Comparison of ENCODE assay signal across 8 mouse cellular contexts in the genomic region with DNA sequence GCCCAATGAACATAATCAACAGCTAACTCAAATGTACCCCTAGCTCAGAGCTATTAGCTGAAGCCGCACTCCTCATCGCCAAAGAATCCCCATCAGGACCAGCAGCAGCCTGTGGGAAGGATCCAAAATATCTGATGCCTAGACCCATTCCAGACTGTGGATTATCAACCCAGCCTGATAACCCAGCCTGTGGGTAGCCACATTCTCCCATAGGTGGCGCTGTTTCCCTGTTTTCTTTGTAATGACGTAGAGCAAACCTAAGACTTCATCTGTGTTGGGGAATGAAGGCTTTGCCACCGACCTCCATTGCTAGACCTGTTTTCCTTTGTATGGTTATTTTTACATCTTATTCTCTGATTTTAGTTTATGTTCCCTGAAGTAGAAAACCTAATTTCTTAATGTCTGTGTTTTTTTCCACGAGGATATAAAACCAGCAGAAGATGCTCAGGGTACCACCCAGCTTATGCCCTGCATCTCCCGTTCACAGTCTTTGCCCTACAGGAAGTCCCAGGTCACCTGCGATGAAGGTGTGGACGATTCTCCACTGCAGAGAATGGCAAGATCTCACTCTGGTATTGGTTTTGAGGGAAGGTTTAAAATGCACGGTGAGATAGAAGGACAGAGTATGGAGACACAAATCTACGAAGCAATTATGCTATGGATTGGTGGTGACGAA. TPM values are rescaled to one million over a fixed set of nuclear protein-coding genes. Genes with fewer than 3 reads are reported as not detected.
DNase-seq lines count a peak whose midpoint lies in the region; ATAC-seq lines count a peak whose summit lies in the region.

No protein-coding gene starts in this region.

- 39% methylated on average over 12 of the region's 12 CpGs for WGBS in forebrain, embryonic 12.5 days
- 36% methylated on average over 12 of the region's 12 CpGs for WGBS in hindbrain, embryonic 15.5 days
- WGBS in midbrain, embryonic 12.5 days: 38% methylated on average over 12 of the region's 12 CpGs

- H3K4me1 ChIP-seq in forebrain, embryonic 12.5 days: no peaks in the 10 kb centered on the region
- peaks cover 4% of the 10 kb centered on the region; the same call in 1 of the 2 replicates for H3K4me1 ChIP-seq in hindbrain, embryonic 15.5 days (replicated peaks)
- no peaks in the 10 kb centered on the region for H3K4me1 ChIP-seq in midbrain, embryonic 12.5 days

- H3K27ac ChIP-seq in forebrain, embryonic 12.5 days: no peak overlapping the region
- H3K27ac ChIP-seq in hindbrain, embryonic 15.5 days (replicated peaks): 0 out of 2 replicates have a peak overlapping the region, but pooled peaks have one; percentile 39
- H3K27ac ChIP-seq in midbrain, embryonic 12.5 days (replicated peaks): no peak overlapping the region

- intact Hi-C loops in left cerebral cortex, postnatal 25 days (cut with DNase I): loop anchor here (5.0 kb wide), 1 partner anchor 184 kb away; no protein-coding TSS in a partner anchor

- ATAC-seq in forebrain, embryonic 12.5 days (ENCODE audit: low FRiP score): peak; percentile 80
- ATAC-seq in hindbrain, embryonic 15.5 days (ENCODE audit: low FRiP score, low read depth): peak; percentile 85
- ATAC-seq in midbrain, embryonic 12.5 days (ENCODE audit: low FRiP score, low read depth): peak; percentile 66; the same call in 1 of the 2 replicates

- H3K4me2 ChIP-seq in forebrain, embryonic 12.5 days: no peak overlapping the region
- peak overlapping the region; percentile 41 for H3K4me2 ChIP-seq in hindbrain, embryonic 15.5 days
- no peak overlapping the region for H3K4me2 ChIP-seq in midbrain, embryonic 12.5 days (replicated peaks)

- H3K36me3 ChIP-seq in forebrain, embryonic 12.5 days (replicated peaks): no peaks in the 10 kb centered on the region
- H3K36me3 ChIP-seq in hindbrain, embryonic 15.5 days: no peaks in the 10 kb centered on the region
- no peaks in the 10 kb centered on the region for H3K36me3 ChIP-seq in midbrain, embryonic 12.5 days

- peaks cover 10% of the 10 kb centered on the region; the same call in 1 of the 2 replicates for H3K27me3 ChIP-seq in forebrain, embryonic 12.5 days
- no peaks in the 10 kb centered on the region for H3K27me3 ChIP-seq in hindbrain, embryonic 15.5 days
- H3K27me3 ChIP-seq in midbrain, embryonic 12.5 days: 0 out of 2 replicates have a peak, but pooled peaks cover 3% of the 10 kb centered on the region

- H3K4me3 ChIP-seq in forebrain, embryonic 12.5 days (replicated peaks): no peak overlapping the region
- 0 out of 2 replicates have a peak overlapping the region, but pooled peaks have one; percentile 8 for H3K4me3 ChIP-seq in hindbrain, embryonic 15.5 days
- H3K4me3 ChIP-seq in midbrain, embryonic 12.5 days: no peak overlapping the region

- no peak overlapping the region for H3K9ac ChIP-seq in forebrain, embryonic 12.5 days
- peak overlapping the region; percentile 13; the same call in 1 of the 2 replicates for H3K9ac ChIP-seq in hindbrain, embryonic 15.5 days
- no peak overlapping the region for H3K9ac ChIP-seq in midbrain, embryonic 12.5 days (replicated peaks)

- H3K9me3 ChIP-seq in forebrain, embryonic 12.5 days: no peaks in the 10 kb centered on the region
- no peaks in the 10 kb centered on the region for H3K9me3 ChIP-seq in hindbrain, embryonic 15.5 days
- no peaks in the 10 kb centered on the region for H3K9me3 ChIP-seq in midbrain, embryonic 12.5 days

- DNase-seq in layer of hippocampus, adult 11-12 months (ENCODE audit: low spot score): peak; percentile 72
- no peak for DNase-seq in layer of hippocampus, adult 9-11 months
- DNase-seq in c-Kit-positive CD71-positive TER-119-positive erythroid progenitor cells, embryonic 14.5 days (ENCODE audit: low spot score): peak; percentile 72
- peak; percentile 65 to 82 for DNase-seq in left cerebral cortex, postnatal 25 days (ENCODE audit: low spot score in 2 of 2)
- peak; percentile 32 to 40 for DNase-seq in spleen, postnatal 36 days (ENCODE audit: low spot score in 2 of 2)

RNA-seq across cellular contexts. Expression of a gene that starts 13.4 kb away (rescaled TPM):
- 40.8 and 47.5 TPM in 2 replicates for polyA plus RNA-seq in forebrain, embryonic 12.5 days (2016; fragmentation: Nextera tagmentation; extraction: Ambion mirVana)
- 33.0 and 33.8 TPM in 2 replicates for polyA plus RNA-seq in hindbrain, embryonic 15.5 days (2015; fragmentation: Nextera tagmentation; extraction: Ambion mirVana)
- total RNA-seq in left cerebral cortex, postnatal 25 days (2021): 100 to 1,000 TPM; 137 to 139 TPM
- 39.1 and 40.2 TPM in 2 replicates for polyA plus RNA-seq in midbrain, embryonic 12.5 days (2016; fragmentation: Nextera tagmentation; extraction: Ambion mirVana)

RNA-seq across cellular contexts. Expression of a gene that starts 47.3 kb away (rescaled TPM):
- polyA plus RNA-seq in forebrain, embryonic 12.5 days (2016; fragmentation: Nextera tagmentation; extraction: Ambion mirVana): not detected in 2 replicates
- not detected in 2 replicates for polyA plus RNA-seq in hindbrain, embryonic 15.5 days (2015; fragmentation: Nextera tagmentation; extraction: Ambion mirVana)
- total RNA-seq in left cerebral cortex, postnatal 25 days (2021): not detected
- polyA plus RNA-seq in midbrain, embryonic 12.5 days (2016; fragmentation: Nextera tagmentation; extraction: Ambion mirVana): not detected in 2 replicates
